Mouse (Mus musculus) telencephalon, adult 2 months (tissue): ENCODE data around the gene Cd247.

ENCODE experiments used
- DNase-seq: peaks from one replicate; pipeline ENCODE4 v3.0.0-alpha.2; 2011; ENCODE audit warnings: low read depth, low spot score

The Cd247 gene

GRCm38 (mm10) chr1:165853131-165853721, 64.7 kb downstream of the Cd247 start:
- DNase-seq = no peak

GRCm38 (mm10) chr1:165853729-165854420, 65.4 kb downstream of the Cd247 start:
- peak; percentile 13 for DNase-seq

DNA sequence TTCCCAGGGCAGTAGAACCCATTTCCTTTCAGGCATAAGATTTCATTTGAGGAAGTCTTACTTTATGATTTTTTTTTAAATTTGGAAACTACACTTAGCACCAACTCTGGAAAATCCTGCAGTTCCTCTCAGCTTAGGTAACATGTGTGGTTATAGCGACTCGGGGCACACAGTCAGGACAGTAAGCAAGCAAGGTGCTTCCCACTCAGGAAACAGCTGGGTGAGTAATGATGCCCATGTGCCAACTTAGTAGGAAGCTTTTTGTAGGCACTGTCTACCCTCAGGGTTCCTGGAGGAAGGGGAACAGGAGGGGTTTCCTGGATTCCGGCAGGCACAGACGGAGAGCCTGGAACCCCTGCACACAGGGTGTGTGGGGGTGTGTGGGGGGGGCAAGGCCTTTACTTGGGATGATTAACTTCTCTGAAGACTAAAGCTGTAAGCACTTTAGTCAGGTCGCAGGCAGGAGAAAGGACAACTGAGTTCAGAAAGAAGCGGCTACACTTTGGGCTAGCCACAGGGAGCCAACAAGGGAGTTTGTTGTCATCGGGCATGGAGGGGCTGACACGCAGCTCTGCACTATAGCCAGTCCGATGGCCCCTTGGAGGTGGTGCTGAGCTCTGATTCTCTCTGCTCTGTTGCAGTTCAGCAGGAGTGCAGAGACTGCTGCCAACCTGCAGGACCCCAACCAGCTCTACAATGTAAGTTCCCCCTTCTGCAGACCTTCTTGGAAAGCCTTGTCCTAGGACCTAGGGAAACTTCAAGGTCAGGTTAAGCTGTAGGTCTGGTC, 67.5 kb downstream of the Cd247 start:
- DNase-seq = no peak

GRCm38 (mm10) chr1:165857279-165857678, 68.8 kb downstream of the Cd247 start:
- DNase-seq = no peak

- no peak for DNase-seq
These were observed 69.9 kb downstream of the Cd247 start for GRCm38 (mm10) chr1:165858356-165858755.

DNA sequence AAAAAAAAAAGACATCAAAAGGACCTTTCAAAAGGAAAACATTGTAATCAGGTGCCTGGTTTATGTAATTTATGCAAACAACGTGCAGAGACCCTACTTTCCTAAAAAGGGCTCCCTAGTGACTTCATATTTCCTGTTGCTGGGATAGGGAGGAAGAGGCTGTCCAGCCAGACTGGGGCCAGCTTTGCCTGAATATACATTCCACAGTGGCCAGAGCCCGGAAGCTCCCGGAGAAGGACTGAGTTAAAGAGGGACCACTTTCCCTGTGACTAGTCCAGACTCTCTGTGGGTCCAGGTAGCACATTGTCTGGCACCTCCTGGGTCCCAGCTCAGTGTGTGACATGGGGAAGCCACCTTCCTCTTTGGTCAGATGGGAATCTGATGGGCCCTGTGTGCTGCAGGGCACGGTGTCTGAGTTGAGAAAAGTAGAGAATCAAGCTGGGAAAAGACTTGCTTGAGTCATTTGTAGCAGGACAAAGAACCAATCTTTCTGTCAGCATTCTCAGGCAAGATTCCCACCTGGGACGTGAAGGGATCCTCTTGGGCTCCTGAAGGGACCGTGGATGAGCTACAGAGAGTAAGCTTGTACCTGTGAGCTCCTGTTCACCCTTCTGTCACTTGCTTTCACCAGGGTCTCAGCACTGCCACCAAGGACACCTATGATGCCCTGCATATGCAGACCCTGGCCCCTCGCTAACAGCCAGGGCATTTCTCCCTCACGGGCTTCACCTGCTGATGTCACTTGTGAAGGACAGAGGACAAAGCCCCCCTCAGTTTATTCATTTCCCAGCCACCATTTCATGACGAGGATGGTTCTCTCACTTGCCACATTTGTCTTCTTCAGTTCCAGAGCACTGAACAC, 72.1 kb downstream of the Cd247 start:
- no peak for DNase-seq

- no peak for DNase-seq
These were observed 72.7 kb downstream of the Cd247 start for GRCm38 (mm10) chr1:165861235-165861609.

DNA sequence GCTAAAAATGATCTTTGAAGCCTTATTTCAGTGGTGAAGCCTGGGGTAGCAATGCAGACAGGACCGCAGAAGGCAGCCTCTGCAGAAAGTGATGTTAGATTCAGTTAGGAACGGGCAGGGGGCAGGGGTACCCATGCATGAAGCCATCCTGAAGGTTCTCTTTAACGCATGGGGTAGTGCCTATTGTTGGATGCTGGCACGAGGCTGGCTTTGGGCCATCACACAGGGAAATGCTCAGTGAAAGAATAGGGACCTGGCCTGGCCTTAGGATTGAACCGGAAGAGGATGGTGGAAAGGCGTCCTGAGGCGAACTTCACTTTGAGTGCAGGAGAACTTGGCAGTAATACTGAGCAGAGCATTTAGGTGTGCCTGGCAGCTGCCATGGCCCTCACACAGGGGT, 73.6 kb downstream of the Cd247 start:
- no peak for DNase-seq

GRCm38 (mm10) chr1:165864864-165865795, 76.6 kb downstream of the Cd247 start:
- no peak for DNase-seq

GRCm38 (mm10) chr1:165866630-165867280, 78.3 kb downstream of the Cd247 start:
- no peak for DNase-seq

GRCm38 (mm10) chr1:165868659-165869058, 80.2 kb downstream of the Cd247 start:
- no peak for DNase-seq

- no peak for DNase-seq
These were observed 86.2 kb downstream of the Cd247 start for GRCm38 (mm10) chr1:165874645-165875044.

GRCm38 (mm10) chr1:165875520-165876284, 87.2 kb downstream of the Cd247 start:
- no peak for DNase-seq

DNA sequence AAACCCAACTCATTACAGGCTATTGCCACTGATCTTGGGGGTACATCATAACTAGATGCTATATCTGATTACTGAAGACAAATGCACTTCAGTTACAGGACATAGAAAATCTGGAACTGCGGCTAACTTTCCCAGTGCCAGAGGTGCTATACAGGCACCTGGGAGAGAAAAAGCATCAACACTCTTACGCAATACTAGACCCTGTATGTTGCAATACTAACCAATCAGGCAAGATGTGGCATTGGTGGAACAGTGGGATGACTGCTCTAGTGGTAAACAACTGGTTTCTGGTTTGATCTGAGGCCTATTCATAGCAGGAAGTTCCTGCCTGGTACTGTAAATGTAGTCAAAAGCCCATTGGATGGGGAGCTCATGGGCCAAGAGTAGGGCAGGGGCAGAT, 90.3 kb downstream of the Cd247 start:
- DNase-seq = no peak

DNA sequence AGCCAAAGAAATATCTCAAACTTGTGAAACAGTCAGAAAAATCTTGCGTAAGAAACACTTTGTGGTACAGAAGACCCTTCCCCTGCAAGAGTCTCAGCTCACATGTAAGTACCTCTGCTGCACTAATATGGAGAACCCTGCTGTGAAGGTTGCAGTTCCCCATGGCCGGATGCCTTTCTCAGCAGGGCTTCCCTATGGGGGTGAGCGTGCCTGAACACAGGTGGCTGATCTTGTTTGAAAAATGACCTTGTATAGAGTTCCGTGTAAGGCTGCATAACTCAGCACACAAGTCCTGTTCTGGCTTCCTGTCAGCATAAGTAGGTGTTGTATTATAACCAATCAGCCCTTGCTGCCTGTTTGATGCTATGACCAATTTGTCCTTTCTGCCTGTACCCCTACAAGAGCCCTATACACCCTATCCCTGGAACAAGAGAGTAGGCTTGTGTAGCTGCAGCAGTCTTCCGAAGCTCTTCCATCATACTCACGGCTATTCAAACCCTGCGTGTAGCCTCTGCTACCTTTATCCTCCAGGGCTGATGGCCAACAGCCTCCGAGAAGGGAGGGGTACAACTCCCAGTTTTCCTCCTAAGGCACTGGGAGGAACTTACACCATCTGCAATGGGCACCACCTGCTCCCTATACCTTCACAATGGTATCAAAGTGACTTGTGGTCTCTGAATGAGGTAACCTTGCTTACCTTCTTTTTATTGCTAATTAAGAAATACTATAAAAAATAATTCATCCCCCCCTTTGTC, 93.8 kb downstream of the Cd247 start:
- DNase-seq = no peak

DNA sequence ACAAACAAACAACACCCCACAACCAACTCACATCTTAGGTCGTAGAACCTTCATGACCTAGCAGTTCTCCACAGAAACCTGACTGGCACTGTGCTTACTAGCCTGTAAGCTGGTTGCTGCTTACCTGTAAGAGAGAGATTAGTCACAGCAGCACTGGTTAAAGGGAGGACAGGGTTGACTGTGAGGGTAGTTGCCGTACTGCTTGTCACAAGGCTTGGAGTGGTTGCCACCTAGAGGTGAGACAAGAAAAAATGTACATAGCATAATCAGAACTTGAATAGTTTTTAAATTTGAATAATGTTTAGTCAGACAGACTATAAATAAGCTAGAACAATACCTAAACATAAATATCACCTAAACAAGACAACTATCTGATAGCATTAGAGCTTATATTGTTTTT, 103.2 kb downstream of the Cd247 start:
- DNase-seq = no peak

- DNase-seq = no peak
These were observed 115.1 kb downstream of the Cd247 start for GRCm38 (mm10) chr1:165903596-165903995.

GRCm38 (mm10) chr1:165908153-165908552, 119.7 kb downstream of the Cd247 start:
- DNase-seq = no peak

- no peak for DNase-seq
These were observed 120.3 kb downstream of the Cd247 start for GRCm38 (mm10) chr1:165908806-165909205.
